Mouse (Mus musculus) cortical plate, adult 2 months (tissue): Measurements from ENCODE around the gene BC004004.

Experiments used
- CTCF ChIP-seq: fragments of 200-500 bp; IDR thresholded peaks from 2 replicates; pipeline ENCODE4 v1.5.1; 2011; ENCODE audit warnings: mild to moderate bottlenecking, control low read depth, low read length; ENCODE audit not compliant: insufficient read depth; ENCODE audit errors: extremely low read depth
- POLR2A ChIP-seq: fragments of 200-500 bp; IDR thresholded peaks from 2 replicates; pipeline ENCODE4 v1.6.1; 2011; ENCODE audit warnings: mild to moderate bottlenecking, low read length, control low read depth; ENCODE audit not compliant: insufficient read depth; ENCODE audit errors: extremely low read depth

DNA sequence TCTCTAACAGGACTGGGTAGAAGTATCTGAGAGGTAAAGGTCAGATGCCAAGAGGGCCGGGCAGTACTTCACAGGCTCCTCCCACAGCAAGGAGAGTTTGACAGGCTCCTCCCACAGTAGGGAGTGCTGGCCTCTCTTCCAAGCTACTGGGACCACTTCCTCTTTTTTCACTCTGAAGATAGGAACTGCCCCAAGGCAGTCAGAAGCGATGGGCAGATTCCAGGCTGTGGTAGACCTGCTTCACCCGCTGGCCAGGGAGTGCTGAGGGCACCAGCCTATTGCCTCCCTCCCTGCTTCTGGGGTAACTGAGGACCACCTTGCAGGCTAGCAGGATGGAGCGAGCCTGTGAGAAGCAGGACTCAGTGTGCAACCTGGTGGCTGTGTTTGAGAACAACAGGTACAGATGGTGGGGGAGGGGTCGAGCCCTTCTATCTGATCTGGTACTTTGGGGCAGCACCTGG lies 92.2 kb downstream of the BC004004 start, which contains the start of gene Fgd2:
- TF ChIP-seq POLR2A: no peak
- no peak for TF ChIP-seq CTCF
